Mouse (Mus musculus) MEL (cell line): ENCODE results near the gene Lyzl6.
"Not testable (repeated sequence)": the region's sequence is repeated elsewhere in the genome, so short reads cannot be mapped to it uniquely, and the experiment has no call there.

Source experiments
- CTCF ChIP-seq, 3 experiments: IDR thresholded peaks in 2 of 3; conservative IDR thresholded peaks in 1 of 3; 2 replicates each; pipeline ENCODE4 v1.5.1; 2011 to 2012; ENCODE audit warnings: low read length in 3 of 3, low read depth in 2 of 3, mild to moderate bottlenecking in 2 of 3, improper control_type of control experiment in 1 of 3, inconsistent platforms in 1 of 3, mixed read lengths in 1 of 3, moderate library complexity in 1 of 3; ENCODE audit not compliant: control insufficient read depth in 1 of 3, insufficient read depth in 1 of 3, poor library complexity in 1 of 3, severe bottlenecking in 1 of 3
- EP300 ChIP-seq, 2 experiments: IDR thresholded peaks; 2 replicates each; pipeline ENCODE4 v1.6.1; 2011; ENCODE audit warnings: improper control_type of control experiment in 2 of 2, low read length in 2 of 2, low read depth in 1 of 2, mild to moderate bottlenecking in 1 of 2
- MEF2A ChIP-seq: IDR thresholded peaks from 2 replicates; pipeline ENCODE4 v1.6.1; 2014; ENCODE audit warnings: low read depth, mild to moderate bottlenecking, inconsistent platforms, low read length, improper control_type of control experiment; ENCODE audit not compliant: poor library complexity, insufficient replicate concordance, severe bottlenecking; ENCODE audit errors: extremely low read depth
- POLR2A ChIP-seq, 2 experiments: IDR thresholded peaks; 2 replicates each; pipeline ENCODE4 v1.6.1; 2011 to 2012; ENCODE audit warnings: low read length in 2 of 2, mild to moderate bottlenecking in 2 of 2, control low read depth in 1 of 2, improper control_type of control experiment in 1 of 2, low read depth in 1 of 2, moderate library complexity in 1 of 2; ENCODE audit not compliant: control insufficient read depth in 1 of 2, insufficient read depth in 1 of 2, poor library complexity in 1 of 2
- POLR2AphosphoS5 ChIP-seq: IDR thresholded peaks from 2 replicates; pipeline ENCODE4 v1.6.1; 2012; ENCODE audit warnings: low read depth, borderline replicate concordance, mild to moderate bottlenecking, inconsistent platforms, low read length, moderate library complexity, mixed read lengths
- RAD21 ChIP-seq: IDR thresholded peaks from 2 replicates; pipeline ENCODE4 v1.6.1; 2011; ENCODE audit warnings: mild to moderate bottlenecking, low read depth, low read length, improper control_type of control experiment
- ZC3H11A ChIP-seq: IDR thresholded peaks from 2 replicates; pipeline ENCODE4 v1.6.1; 2012; ENCODE audit warnings: low read depth, mild to moderate bottlenecking, inconsistent platforms, low read length, improper control_type of control experiment
- ZKSCAN1 ChIP-seq: IDR thresholded peaks from 2 replicates; pipeline ENCODE4 v1.6.1; 2012; ENCODE audit warnings: low read depth, mild to moderate bottlenecking, inconsistent platforms, low read length, improper control_type of control experiment, moderate library complexity

- TF ChIP-seq EP300 (IDR thresholded peaks at IDR 0.05; ENCODE audit: low read depth in 1 of 2, low read length in 2 of 2); ZC3H11A; MEF2A; POLR2A (IDR thresholded peaks at IDR 0.05; ENCODE audit: control insufficient read depth in 1 of 2, insufficient read depth in 1 of 2, low read depth in 1 of 2, low read length in 2 of 2, poor library complexity in 1 of 2); POLR2AphosphoS5; ZKSCAN1: not testable (repeated sequence)
- TF ChIP-seq CTCF (IDR thresholded peaks at IDR 0.05 in 2 of 3, conservative IDR thresholded peaks at IDR 0.05 in 1 of 3; ENCODE audit: control insufficient read depth in 1 of 3, insufficient read depth in 1 of 3, low read depth in 2 of 3, low read length in 3 of 3, poor library complexity in 1 of 3, severe bottlenecking in 1 of 3), result peak; percentile 59 to 75 (median 67)
- TF ChIP-seq RAD21, result peak; percentile 9; the same call in 1 of the 2 replicates
Observed at GRCm38 (mm10) chr11:103677042-103677441, 38.4 kb upstream of the Lyzl6 start.
